Mouse (Mus musculus) lung, adult 2 months (tissue): Measurements from ENCODE around the gene Gm28308. TPM values are rescaled to one million over a fixed set of nuclear protein-coding genes. Genes with fewer than 3 reads are reported as not detected.

Source experiments
- DNase-seq: peaks from one replicate; pipeline ENCODE4 v3.0.0; 2022
- H3K4me1 ChIP-seq: fragments of 200-500 bp; 2 replicates; pipeline ENCODE4 v1.6.1; 2011; ENCODE audit warnings: low read length; ENCODE audit not compliant: control insufficient read depth, insufficient read depth
- H3K4me3 ChIP-seq: fragments of 200-500 bp; replicated peaks from 2 replicates; pipeline ENCODE3; 2011; ENCODE audit warnings: low read depth, mild to moderate bottlenecking, control low read depth, low read length; ENCODE audit errors: extremely low read depth
- CTCF ChIP-seq: fragments of 200-500 bp; IDR thresholded peaks from 2 replicates; pipeline ENCODE4 v1.5.1; 2011; ENCODE audit warnings: mild to moderate bottlenecking, low read length, control low read depth; ENCODE audit not compliant: insufficient read depth
- POLR2A ChIP-seq: fragments of 200-500 bp; IDR thresholded peaks from 2 replicates; pipeline ENCODE4 v1.6.1; 2011; ENCODE audit warnings: low read depth, mild to moderate bottlenecking, control low read depth, low read length, borderline replicate concordance; ENCODE audit errors: extremely low read depth
- WGBS: fragments of 180-500 bp; shearing (Covaris S2); methylation state at CpG from one replicate; pipeline ENCODE4 v1.1.7; 2018; 5-methylcytosine and 5-hydroxymethylcytosine counted together
- polyA plus RNA-seq: library from polyadenylated mRNA; depleted of rRNA; stranded (reverse); fragments of >200 nt; gene quantifications from 2 replicates; pipeline ENCODE4 v1.2.3, GENCODE M21; 2012

The Gm28308 gene
- polyA plus RNA-seq, 1 experiment = 0.39 TPM

- TF ChIP-seq POLR2A = no peak
- 13% methylated on average over 47 of the region's 47 CpGs for WGBS
- DNase-seq = no peak
- peak within 1 kb of the TSS; percentile 50 for H3K4me3 ChIP-seq
- H3K4me1 ChIP-seq = peaks cover 12% of the 10 kb centered on the region
Observed at GRCm38 (mm10) chr6:52208072-52208867, 4.9 kb downstream of the Gm28308 start, which contains the start of gene Hoxa6. TSS of gene Hoxa6 (minus strand) at chr6:52208722.

DNA sequence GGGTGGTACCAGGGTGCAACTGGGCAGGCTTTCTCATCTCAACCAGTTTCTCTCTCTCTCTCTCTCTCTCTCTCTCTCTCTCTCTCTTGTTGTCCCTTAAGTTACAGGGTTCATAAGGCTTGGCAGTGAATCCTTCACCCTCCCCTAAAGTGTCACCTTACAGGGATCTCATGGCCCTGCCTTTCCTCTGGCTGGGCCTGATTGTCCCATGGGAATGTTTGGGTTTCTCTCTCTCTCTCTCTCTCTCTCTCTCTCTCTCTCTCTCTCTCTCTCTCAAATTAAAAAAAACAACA, 5.5 kb downstream of the Gm28308 start:
- TF ChIP-seq POLR2A = no peak
- no peak for TF ChIP-seq CTCF
- no peak for DNase-seq
- Histone ChIP-seq H3K4me1 (peaks cover 8% of the 10 kb centered on the region), H3K4me3 (no peak overlapping the region)

DNA sequence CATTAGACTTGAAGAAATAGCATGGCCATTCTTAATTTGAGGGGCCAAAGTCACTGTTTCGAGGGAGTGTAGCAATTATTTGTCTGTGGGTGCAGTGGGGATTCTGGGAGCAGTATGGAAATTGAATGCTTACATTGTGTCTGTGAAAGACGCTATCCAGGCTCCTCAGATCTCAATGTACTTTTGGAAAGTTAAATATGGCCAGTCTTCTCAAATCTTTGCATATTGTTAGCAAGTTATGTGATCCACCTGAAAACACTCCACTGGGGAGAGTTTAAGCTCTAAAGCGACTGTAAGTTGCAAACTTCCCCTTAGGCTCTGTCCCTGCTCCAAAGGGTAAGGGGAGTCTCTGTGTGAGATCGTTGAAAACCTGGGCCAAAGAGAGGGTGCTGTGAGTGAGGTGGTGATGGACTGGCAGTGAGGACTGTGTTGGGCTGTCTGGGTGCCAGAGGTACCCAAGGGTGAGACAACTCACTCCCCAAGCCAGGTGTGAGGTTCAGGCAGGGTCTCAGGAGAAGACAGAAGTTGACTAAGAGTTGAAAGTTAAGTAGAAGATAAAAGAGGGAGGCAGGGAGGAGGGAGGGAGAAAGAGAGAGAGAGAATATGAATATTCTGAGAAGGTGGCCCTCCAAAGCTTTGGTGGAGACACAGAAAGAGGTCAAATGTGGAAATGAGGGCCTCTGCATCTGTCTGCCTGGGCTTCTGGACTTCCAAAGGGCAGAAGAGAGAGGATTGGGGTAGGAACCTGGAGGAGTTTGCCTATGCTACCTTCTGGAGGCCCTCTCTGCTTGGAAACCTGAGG, 6.1 kb downstream of the Gm28308 start:
- Histone ChIP-seq H3K4me1 (peaks cover 6% of the 10 kb centered on the region; the same call in 1 of the 2 replicates), H3K4me3 (no peak overlapping the region)
- no peak for TF ChIP-seq POLR2A
- TF ChIP-seq CTCF = no peak
- WGBS = 53% methylated on average over 4 of the region's 4 CpGs
- no peak for DNase-seq

- no peak overlapping the region for H3K4me3 ChIP-seq
- peaks cover 3% of the 10 kb centered on the region; the same call in 1 of the 2 replicates for H3K4me1 ChIP-seq
- TF ChIP-seq POLR2A (no peak), CTCF (no peak)
- DNase-seq = no peak
- WGBS = 54% methylated on average over 55 of the region's 55 CpGs
Observed at GRCm38 (mm10) chr6:52205638-52206621, 7.2 kb downstream of the Gm28308 start.

- H3K4me3 ChIP-seq = no peak overlapping the region
- DNase-seq = no peak
- TF ChIP-seq CTCF (no peak), POLR2A (no peak)
- peaks cover 3% of the 10 kb centered on the region; the same call in 1 of the 2 replicates for H3K4me1 ChIP-seq
- WGBS = 47% methylated on average over 14 of the region's 14 CpGs
Observed at GRCm38 (mm10) chr6:52205221-52205620, 7.9 kb downstream of the Gm28308 start.

DNA sequence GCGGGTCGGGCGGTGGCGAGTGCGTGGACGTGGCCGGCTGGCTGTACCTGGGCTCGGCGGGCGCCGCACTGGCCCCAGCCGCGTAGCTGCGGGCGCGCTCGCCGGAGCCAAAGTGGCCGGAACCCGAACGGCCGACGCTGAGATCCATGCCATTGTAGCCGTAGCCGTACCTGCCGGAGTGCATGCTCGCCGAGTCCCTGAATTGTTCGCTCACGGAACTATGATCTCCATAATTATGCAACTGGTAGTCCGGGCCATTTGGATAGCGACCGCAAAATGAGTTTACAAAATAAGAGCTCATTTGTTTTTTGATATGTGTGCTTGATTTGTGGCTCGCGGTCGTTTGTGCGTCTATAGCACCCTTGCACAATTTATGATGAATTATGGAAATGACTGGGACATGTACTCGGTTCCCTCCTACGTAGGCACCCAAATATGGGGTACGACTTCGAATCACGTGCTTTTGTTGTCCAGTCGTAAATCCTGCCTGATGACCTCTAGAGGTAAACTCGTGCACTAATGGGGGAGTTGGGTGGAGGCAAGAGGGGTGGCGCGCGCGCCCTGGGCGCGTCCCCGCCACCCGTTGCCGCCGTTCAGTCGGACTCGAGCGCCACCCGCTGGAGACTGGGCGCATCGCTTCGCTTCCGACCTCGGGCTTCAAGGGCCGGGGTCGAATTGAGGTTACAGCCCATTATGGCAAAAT, 8.9 kb downstream of the Gm28308 start, which contains the start of gene Hoxa5:
Hoxa5 (minus strand) TSS at position 538 of the 703 bp plus-strand sequence.
- DNase-seq = peak; percentile 75
- peak within 1 kb of the TSS; percentile 94 for H3K4me3 ChIP-seq
- 11% methylated on average over 65 of the region's 65 CpGs for WGBS

DNA sequence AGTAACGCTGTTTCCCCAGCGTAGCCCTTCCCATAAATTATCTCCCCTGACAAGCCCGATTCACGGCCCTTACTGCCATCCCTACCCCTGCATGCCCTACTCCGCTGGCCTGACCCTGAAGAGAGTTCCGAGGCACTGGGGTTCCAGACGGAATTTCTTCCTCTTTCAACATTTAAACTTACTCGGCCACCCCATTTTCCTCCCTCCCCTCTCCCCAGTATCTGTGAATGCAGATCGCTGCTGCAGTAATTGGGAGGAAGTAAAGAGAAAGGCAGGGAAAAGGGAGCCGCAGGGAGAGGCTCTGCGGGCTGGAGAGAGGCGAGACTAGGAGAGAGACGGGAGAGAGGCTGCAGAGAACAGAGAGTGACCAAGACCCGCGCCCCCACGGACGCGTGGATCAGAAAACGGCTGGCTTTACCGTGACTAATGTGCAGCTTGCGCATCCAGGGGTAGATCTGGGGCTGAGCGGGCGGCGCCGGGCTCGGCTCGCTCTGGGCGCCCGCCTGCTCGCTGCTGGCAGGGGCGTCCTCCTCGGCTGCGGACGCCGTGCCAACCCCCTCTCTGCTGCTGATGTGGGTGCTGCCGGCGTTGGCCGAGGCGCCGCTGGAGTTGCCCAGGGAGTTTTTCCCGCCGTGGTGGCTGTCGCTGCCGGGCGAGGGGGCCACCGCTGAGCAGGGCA, 9.6 kb downstream of the Gm28308 start:
- TF ChIP-seq CTCF = no peak
- peak; percentile 4; the same call in 1 of the 2 replicates for TF ChIP-seq POLR2A
- Histone ChIP-seq H3K4me1 (no peaks in the 10 kb centered on the region), H3K4me3 (peak overlapping the region; percentile 94)
- 12% methylated on average over 46 of the region's 46 CpGs for WGBS
- no peak for DNase-seq

More for the DNA sequence above, 8.9 kb downstream of the Gm28308 start, which contains the start of gene Hoxa5:
- peak; percentile 66 for TF ChIP-seq CTCF
- 0 out of 2 replicates have a peak, but pooled peaks have one; percentile 40 for TF ChIP-seq POLR2A
- H3K4me1 ChIP-seq = peaks cover 3% of the 10 kb centered on the region; the same call in 1 of the 2 replicates

GRCm38 (mm10) chr6:52203121-52203370, 10.1 kb downstream of the Gm28308 start:
- TF ChIP-seq CTCF (no peak), POLR2A (no peak)
- no peaks in the 10 kb centered on the region for H3K4me1 ChIP-seq
- H3K4me3 ChIP-seq = peak overlapping the region; percentile 94
- 9% methylated on average over 10 of the region's 10 CpGs for WGBS
- no peak for DNase-seq
